Mouse (Mus musculus): ENCODE results near the gene Hist1h4a.
A peak's percentile ranks its signal among the peaks of the same experiment; 100 is the strongest.
"Not testable (repeated sequence)": the region's sequence is repeated elsewhere in the genome, so short reads cannot be mapped to it uniquely, and the experiment has no call there.

Gene Hist1h4a

DNA sequence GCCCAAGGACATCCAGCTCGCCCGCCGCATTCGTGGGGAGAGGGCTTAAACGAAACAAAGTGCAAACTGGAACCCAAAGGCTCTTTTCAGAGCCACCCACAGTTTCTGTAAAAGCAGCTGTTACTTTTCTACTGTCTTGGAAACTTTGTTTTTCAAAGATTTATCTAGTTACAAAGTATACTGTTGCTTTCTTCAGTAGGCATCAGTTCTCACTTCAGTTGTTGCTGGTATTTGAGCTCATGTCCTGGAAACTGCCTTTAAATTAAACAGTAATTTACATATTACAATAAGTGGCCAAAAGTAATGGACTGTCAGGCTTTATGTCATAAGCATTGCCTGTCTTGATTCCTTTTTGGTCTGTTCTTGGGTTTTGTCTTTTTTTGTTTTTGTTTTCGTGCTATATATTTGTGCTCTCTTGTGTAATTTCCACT lies 8.3 kb downstream of the Hist1h4a start:
- Histone ChIP-seq H3K36me3 (ENCODE audit: insufficient read depth, low read length) (no peaks in the 10 kb centered on the region), H3K4me3 (replicated peaks; ENCODE audit: low read length) (peak overlapping the region; percentile 64), H3K27me3 (ENCODE audit: insufficient read depth, low read length) (no peaks in the 10 kb centered on the region), H3K4me1 (replicated peaks; ENCODE audit: low read depth, low read length) (peaks cover 41% of the 10 kb centered on the region), H3K9me3 (ENCODE audit: low read length) (no peaks in the 10 kb centered on the region)
- TF ChIP-seq CTCF (conservative IDR thresholded peaks at IDR 0.05; ENCODE audit: low read length), result no peak
- no peak for TF ChIP-seq POU5F1 (IDR thresholded peaks at IDR 0.05; ENCODE audit: borderline replicate concordance, low read length)
- TF ChIP-seq NANOG (IDR thresholded peaks at IDR 0.05; ENCODE audit: borderline replicate concordance, low read length), result no peak

- peak within 1 kb of the TSS; percentile 65 for H3K4me3 ChIP-seq (replicated peaks; ENCODE audit: low read length)
- not testable (repeated sequence) for H3K27me3 ChIP-seq (ENCODE audit: insufficient read depth, low read length); H3K36me3 ChIP-seq (ENCODE audit: insufficient read depth, low read length); H3K9me3 ChIP-seq (ENCODE audit: low read length)
- H3K4me1 ChIP-seq (replicated peaks; ENCODE audit: low read depth, low read length), result peaks cover 45% of the 10 kb centered on the region
Measured at GRCm38 (mm10) chr13:23752067-23752741, 8.8 kb downstream of the Hist1h4a start, which contains the start of gene Hist1h3b. Gene Hist1h3b, plus strand, starts transcription at chr13:23752267.

DNA sequence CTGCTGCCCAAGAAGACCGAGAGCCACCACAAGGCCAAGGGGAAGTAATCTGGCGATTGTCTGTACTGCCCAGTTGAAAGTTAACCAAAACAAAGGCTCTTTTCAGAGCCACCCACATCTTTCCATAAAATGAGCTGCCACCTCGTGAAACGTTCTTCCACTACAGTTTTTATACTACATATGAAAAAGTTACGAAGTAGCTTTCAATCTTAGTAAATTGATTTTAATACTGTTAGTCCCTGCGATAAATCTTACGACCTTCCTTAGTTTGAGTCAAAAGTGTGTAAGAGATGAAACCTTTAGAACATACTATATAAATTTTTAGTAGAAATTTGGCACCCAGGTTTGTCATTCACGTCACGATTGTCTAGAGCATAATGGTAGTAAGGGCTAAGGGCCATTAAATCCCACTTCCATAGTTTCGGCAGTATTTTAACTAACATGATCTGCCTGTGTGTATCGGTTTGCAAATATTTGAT lies 9.5 kb downstream of the Hist1h4a start:
- no peaks in the 10 kb centered on the region for H3K27me3 ChIP-seq (ENCODE audit: insufficient read depth, low read length)
- H3K4me1 ChIP-seq (replicated peaks; ENCODE audit: low read depth, low read length), result peaks cover 46% of the 10 kb centered on the region
- H3K4me3 ChIP-seq (replicated peaks; ENCODE audit: low read length), result peak overlapping the region; percentile 65
- no peaks in the 10 kb centered on the region for H3K9me3 ChIP-seq (ENCODE audit: low read length)
- H3K36me3 ChIP-seq (ENCODE audit: insufficient read depth, low read length), result no peaks in the 10 kb centered on the region
- TF ChIP-seq CTCF (conservative IDR thresholded peaks at IDR 0.05; ENCODE audit: low read length) (no peak), NANOG (IDR thresholded peaks at IDR 0.05; ENCODE audit: borderline replicate concordance, low read length) (no peak), POU5F1 (IDR thresholded peaks at IDR 0.05; ENCODE audit: borderline replicate concordance, low read length) (no peak)

GRCm38 (mm10) chr13:23750839-23751477 lies 10.1 kb downstream of the Hist1h4a start, which contains the start of gene Hist1h2ab:
Gene Hist1h2ab, plus strand, starts transcription at chr13:23751126.
- not testable (repeated sequence) for H3K9me3 ChIP-seq (ENCODE audit: low read length); H3K27me3 ChIP-seq (ENCODE audit: insufficient read depth, low read length); H3K36me3 ChIP-seq (ENCODE audit: insufficient read depth, low read length)
- peaks cover 43% of the 10 kb centered on the region for H3K4me1 ChIP-seq (replicated peaks; ENCODE audit: low read depth, low read length)
- peak within 1 kb of the TSS; percentile 65 for H3K4me3 ChIP-seq (replicated peaks; ENCODE audit: low read length)

- Histone ChIP-seq H3K36me3 (ENCODE audit: insufficient read depth, low read length) (no peaks in the 10 kb centered on the region), H3K4me3 (replicated peaks; ENCODE audit: low read length) (no peak overlapping the region), H3K9me3 (ENCODE audit: low read length) (no peaks in the 10 kb centered on the region), H3K4me1 (replicated peaks; ENCODE audit: low read depth, low read length) (peaks cover 37% of the 10 kb centered on the region), H3K27me3 (ENCODE audit: insufficient read depth, low read length) (no peaks in the 10 kb centered on the region)
- no peak for TF ChIP-seq NANOG (IDR thresholded peaks at IDR 0.05; ENCODE audit: borderline replicate concordance, low read length)
- TF ChIP-seq POU5F1 (IDR thresholded peaks at IDR 0.05; ENCODE audit: borderline replicate concordance, low read length), result no peak
- TF ChIP-seq CTCF (conservative IDR thresholded peaks at IDR 0.05; ENCODE audit: low read length), result no peak
Measured at GRCm38 (mm10) chr13:23749563-23750121, 11.4 kb downstream of the Hist1h4a start.

DNA sequence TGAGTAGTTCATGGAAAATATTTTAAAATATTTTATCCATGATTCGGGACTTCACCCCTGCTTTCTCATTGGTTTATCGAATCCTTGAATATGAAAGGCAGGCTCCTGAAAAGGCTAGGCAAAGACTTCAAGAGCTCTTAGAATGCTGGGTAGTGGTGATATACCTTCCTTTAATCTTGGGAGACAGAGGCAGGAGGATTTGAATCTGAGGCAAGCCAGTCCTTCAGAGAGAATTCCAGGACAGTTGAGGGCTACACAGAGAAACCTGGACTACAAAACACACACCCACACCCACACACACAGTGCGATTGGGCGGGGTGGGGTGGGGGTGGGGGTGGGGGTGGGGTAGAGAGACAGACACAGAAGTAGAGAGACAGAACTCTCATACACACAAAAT lies 13.1 kb downstream of the Hist1h4a start:
- H3K36me3 ChIP-seq (ENCODE audit: insufficient read depth, low read length), result no peaks in the 10 kb centered on the region
- H3K4me3 ChIP-seq (replicated peaks; ENCODE audit: low read length), result 0 out of 2 replicates have a peak overlapping the region, but pooled peaks have one; percentile 55
- no peaks in the 10 kb centered on the region for H3K27me3 ChIP-seq (ENCODE audit: insufficient read depth, low read length)
- H3K4me1 ChIP-seq (replicated peaks; ENCODE audit: low read depth, low read length), result peaks cover 45% of the 10 kb centered on the region
- no peaks in the 10 kb centered on the region for H3K9me3 ChIP-seq (ENCODE audit: low read length)
- TF ChIP-seq NANOG (IDR thresholded peaks at IDR 0.05; ENCODE audit: borderline replicate concordance, low read length) (no peak), POU5F1 (IDR thresholded peaks at IDR 0.05; ENCODE audit: borderline replicate concordance, low read length) (no peak), CTCF (conservative IDR thresholded peaks at IDR 0.05; ENCODE audit: low read length) (no peak)

GRCm38 (mm10) chr13:23747081-23747891 lies 13.7 kb downstream of the Hist1h4a start:
- Histone ChIP-seq H3K4me3 (replicated peaks; ENCODE audit: low read length) (peak overlapping the region; percentile 55), H3K36me3 (ENCODE audit: insufficient read depth, low read length) (no peaks in the 10 kb centered on the region), H3K27me3 (ENCODE audit: insufficient read depth, low read length) (no peaks in the 10 kb centered on the region), H3K9me3 (ENCODE audit: low read length) (no peaks in the 10 kb centered on the region), H3K4me1 (replicated peaks; ENCODE audit: low read depth, low read length) (peaks cover 47% of the 10 kb centered on the region)
- TF ChIP-seq CTCF (conservative IDR thresholded peaks at IDR 0.05; ENCODE audit: low read length) (no peak), NANOG (IDR thresholded peaks at IDR 0.05; ENCODE audit: borderline replicate concordance, low read length) (peak; percentile 68; the same call in 1 of the 2 replicates), POU5F1 (IDR thresholded peaks at IDR 0.05; ENCODE audit: borderline replicate concordance, low read length) (no peak)

- not testable (repeated sequence) for H3K36me3 ChIP-seq (ENCODE audit: insufficient read depth, low read length); H3K9me3 ChIP-seq (ENCODE audit: low read length); H3K27me3 ChIP-seq (ENCODE audit: insufficient read depth, low read length)
- Histone ChIP-seq H3K4me3 (replicated peaks; ENCODE audit: low read length) (peak within 1 kb of the TSS; percentile 75), H3K4me1 (replicated peaks; ENCODE audit: low read depth, low read length) (peaks cover 47% of the 10 kb centered on the region)
Measured at GRCm38 (mm10) chr13:23746201-23747080, 14.6 kb downstream of the Hist1h4a start, which contains the start of gene Hist1h2bb. Gene Hist1h2bb, plus strand, starts transcription at chr13:23746734.
